Mouse (Mus musculus) induced T-regulatory cell, adult 2 months (primary cell): ENCODE measurements around the gene Sema3d.
A peak's percentile ranks its signal among the peaks of the same experiment; 100 is the strongest.

ENCODE experiments used
- DNase-seq: peaks from one replicate; pipeline ENCODE4 v3.0.0-alpha.2; 2012; ENCODE audit warnings: low read depth

Sema3d gene

DNA sequence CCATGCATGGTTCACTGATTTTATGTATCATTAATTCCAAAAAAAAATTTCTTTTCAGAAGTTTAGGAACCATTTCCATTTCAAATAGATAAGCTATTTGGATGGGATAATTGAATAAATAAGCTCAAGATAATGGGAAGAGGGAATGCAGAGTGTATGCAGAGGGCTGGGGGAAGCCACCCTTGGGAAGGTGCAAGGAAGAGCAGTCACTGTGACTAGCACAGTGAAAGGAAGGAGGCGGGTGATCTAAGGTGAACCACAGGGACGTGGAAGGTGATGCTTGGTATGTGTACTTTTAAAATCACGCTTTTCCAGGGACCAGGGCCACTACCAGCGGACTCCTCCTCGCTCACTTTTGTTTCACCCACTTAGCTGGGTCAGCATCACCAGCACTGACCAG is 115.9 kb downstream of the Sema3d start:
- no peak for DNase-seq

GRCm38 (mm10) chr5:12499791-12500504 is 116.8 kb downstream of the Sema3d start:
- no peak for DNase-seq

GRCm38 (mm10) chr5:12512471-12512870 is 129.3 kb downstream of the Sema3d start:
- no peak for DNase-seq

DNA sequence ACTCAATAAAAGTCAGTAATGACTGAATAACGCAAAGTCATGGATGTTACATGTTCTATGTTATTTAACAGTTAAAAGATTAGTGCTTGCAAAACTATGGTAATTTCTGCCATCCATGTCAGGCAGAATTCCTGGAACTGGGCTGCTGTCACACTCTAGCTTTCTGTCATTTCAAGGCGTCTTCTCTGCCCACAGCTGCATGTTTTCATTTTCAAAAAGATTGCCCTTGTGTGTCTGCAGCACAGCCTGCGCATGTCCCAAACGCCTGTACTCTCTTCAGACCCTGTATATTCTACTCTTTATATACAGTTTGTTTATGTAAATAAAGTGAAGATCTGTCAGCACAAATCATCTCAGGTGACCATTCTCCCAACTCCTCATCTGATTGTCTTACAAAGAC is 132.1 kb downstream of the Sema3d start:
- DNase-seq: no peak

- DNase-seq: no peak
Observed at GRCm38 (mm10) chr5:12525235-12525767, 142.1 kb downstream of the Sema3d start.

DNA sequence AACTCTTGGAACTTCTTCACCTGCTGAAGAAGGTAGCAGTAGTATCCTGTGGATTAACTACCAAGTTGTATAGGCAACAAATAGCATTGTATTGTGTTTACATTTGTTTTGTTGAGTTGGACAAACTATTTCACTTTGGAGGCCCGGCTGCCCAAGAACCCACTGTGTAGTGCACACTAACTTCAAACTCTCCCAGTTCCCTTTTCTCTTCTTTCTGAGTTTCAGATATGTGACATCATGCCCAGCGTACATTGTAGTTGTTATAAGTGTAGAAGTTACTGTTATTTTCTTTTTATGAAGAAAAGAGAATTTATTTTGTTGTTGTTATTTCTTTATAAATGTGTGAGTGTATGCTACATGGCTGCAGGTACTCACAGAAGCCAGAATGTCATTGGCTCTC is 145.4 kb downstream of the Sema3d start:
- no peak for DNase-seq

GRCm38 (mm10) chr5:12529771-12530170 is 146.6 kb downstream of the Sema3d start:
- DNase-seq: no peak

GRCm38 (mm10) chr5:12541268-12541667 is 158.1 kb downstream of the Sema3d start:
- DNase-seq: peak; percentile 6

DNA sequence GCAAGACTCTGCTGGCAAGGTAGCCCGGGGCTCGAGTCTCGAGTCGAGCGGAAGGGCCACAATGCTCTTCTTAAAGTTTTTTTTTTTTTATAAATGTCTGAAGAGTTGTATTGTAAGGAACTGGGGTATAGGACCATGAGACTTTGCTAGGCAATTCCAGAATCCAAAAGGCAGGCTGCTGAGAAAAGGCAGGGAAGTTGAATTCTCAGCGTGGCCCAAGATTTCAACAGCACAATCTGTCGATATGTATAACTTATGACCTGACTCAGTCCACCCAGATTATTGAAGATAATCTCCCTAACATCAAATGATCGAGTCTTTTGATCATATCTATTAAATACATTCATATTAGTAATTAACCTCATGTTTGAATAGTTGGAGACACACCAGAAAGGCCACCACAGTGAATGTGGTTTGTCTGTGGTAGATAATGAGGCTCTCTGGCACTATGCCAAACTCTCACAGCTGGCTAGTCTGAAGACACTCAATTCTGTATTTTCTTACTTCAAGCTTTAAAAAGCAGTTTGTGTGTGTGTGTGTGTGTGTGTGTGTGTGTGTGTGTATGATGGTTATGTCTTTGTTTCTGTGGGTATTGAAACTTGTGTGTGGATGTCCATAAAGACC is 166.0 kb downstream of the Sema3d start:
- no peak for DNase-seq

DNA sequence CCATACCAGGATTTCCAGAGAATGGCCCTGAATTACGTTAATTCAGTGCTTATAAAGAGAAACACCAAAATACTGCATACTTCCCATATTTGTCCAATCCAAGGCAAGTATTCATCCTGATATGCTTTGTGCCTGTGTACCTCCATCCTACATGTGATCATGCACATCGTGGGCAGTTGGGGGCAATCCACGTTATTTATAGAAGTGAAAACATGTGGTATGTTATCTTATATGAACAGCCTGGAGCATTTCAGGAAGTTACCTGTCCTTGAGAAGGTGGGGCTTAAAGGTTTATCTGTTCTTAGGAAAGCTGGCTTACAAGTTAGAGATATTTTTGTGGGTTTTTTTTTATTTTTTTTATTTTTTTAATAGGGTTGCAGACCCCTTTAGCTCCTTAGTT is 172.2 kb downstream of the Sema3d start:
- DNase-seq: no peak

GRCm38 (mm10) chr5:12557889-12558288 is 174.7 kb downstream of the Sema3d start:
- DNase-seq: peak; percentile 26

- DNase-seq: no peak
Observed at GRCm38 (mm10) chr5:12561740-12562139, 178.6 kb downstream of the Sema3d start.

DNA sequence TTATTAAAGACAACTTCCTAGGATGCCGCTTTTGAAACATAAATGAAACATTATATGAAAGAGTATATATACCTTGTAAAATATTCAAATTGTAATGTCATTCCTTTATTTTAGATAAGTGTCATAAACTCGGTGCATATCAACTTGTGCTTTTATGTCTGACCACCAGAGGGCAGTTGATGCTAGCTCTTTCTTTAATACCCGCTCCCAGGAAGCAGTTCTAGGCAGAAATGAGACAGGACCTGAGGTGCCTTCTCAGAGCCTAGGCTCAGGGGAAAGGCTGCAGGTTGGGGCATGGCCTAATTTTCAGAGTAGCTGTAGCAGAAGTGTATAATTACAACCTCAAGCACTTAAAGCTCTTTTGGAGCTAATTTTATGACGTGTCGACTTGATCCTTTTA is 179.0 kb downstream of the Sema3d start:
- DNase-seq: peak; percentile 48

DNA sequence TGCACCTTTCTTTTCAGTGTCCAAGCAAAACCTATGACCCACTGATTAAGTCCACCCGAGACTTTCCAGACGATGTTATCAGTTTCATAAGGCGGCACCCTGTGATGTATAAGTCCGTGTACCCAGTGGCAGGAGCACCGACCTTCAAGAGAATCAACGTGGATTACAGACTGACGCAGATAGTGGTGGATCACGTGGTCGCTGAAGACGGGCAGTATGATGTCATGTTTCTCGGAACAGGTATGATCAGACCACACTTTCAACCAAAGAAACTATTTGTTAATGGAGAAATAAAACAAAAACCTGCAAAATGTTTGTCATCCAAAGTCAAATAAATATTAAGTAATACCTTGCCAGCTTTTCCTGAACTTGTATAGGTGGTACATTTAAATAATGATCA is 179.9 kb downstream of the Sema3d start:
- no peak for DNase-seq

DNA sequence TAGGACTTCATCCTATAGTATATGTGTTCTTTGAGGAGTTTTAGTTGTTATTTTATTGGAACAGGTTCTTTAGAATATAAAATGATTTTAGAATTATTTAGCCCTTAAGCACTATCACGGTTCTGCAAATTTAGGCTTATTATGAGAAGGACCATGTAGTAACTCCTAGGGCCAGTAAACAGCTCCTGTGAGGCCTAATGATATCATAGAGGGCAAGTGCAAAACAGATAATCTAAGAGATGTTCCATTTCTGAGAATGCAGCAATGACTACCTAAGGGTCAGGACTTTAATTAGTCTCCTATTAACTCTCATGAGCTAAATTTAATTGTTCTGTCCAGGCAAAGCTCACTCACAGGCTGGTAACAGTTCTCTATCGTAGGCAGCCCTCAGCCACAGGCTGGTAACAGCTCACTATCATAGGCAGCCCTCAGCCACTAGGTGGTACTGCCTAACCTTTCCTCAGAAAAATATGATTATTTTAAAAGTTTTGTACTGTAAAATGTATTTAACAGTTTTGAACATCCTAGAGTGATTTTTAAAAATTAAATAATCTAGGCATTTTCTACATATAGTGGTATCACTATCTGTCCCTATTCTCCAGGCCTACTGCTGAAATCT is 181.5 kb downstream of the Sema3d start:
- no peak for DNase-seq

DNA sequence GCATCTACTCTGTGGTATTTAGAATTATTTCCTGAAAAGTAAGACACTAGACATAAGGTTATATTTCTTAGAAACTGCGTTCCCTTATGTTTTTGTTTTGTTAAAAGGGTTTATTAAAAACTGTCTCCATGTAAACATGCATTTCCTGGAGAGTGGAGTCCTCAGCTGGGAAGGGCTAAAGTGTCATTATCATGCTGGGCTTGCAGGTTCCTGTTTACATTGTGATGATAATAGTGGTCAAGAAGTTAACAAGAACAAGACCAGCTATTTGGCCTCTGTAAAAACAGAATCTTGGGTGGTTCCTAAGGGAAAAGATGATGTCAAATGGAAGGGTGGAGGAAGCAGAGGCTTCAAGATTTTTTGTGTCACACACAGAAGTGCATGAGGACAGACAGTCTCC is 183.4 kb downstream of the Sema3d start:
- no peak for DNase-seq

DNA sequence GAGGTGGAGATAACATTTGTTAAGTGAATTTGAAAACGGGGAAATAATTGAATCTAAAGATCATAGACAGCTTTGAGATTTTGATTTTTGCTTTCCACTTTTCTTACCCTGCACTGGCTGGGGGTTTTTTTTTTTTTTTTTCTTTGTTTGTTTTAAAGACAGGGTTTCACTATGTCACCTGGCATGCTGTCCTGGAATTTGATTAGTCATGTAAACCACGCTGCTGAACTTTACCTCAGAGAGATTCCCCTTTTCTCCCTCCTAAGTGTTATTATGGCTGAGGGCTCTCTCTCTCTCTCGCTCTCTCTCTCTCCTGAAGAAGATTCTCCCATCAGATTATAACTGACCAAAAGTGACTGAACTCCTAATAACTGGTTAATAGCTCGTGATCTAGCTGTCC is 191.4 kb downstream of the Sema3d start:
- DNase-seq: no peak

DNA sequence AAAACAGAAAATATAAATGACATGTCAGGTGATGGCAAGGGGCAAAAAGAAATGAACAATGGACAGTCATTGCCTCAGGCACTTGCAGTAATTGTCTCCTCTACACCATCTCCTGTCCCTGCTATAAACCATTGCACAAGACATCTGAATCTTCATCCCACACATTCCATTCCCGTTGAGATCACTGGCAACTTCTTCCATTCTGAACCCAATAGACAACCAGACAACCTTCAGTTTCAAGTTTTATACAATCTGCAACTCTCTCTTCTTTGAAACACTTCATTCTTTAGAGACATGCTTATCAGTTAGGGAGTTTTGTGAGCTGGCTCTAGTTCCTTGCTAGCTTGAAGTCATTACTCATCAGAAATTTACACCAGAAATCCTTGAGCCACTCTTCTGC is 192.1 kb downstream of the Sema3d start:
- no peak for DNase-seq

DNA sequence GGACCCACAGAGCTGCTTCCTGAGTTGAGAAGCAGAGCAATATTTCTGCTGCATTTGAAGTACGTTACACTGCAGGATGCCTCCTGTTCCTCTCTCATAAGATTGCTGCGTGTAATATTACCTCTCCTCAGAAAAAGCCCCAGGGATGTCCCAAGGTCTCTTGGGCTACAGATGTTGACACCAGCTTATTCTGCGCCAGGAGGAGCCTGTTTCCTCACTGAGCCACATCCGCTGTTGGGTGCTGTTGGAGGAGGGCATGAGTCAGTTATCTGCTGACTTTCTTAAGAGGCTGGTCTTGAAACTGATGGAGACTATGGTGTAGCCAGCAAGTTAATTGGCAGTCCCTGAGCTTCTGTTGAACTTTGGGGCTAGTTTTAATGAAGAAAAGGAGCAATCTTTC is 196.6 kb downstream of the Sema3d start:
- DNase-seq: no peak

GRCm38 (mm10) chr5:12582540-12582939 is 199.4 kb downstream of the Sema3d start:
- DNase-seq: no peak

DNA sequence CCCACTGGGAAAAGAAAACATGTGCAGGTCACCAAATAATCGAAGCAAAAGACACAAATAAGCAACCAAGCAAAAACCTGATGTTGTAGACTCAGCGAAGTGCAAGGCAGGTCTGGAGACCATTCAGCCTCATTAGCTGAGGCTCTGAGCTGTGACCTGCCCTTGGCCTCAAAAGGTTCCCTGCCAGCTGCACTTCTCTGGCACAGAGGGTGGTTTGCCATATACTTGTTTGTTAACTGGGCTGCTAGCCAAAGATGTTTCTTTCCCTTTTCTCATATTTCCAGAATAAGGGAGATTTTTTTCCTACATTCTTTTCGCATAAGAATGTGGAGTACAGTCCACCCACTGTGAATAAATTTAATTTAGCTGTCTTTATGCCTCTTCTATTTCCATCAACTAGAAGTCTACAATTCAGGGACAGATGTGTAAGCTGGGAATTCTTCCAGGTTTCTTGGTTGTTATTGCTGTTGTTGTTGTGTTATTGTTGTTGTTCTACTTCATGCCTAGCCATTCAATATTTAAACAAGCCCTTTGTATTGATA is 200.2 kb downstream of the Sema3d start:
- DNase-seq: no peak

GRCm38 (mm10) chr5:12584886-12585285 is 201.7 kb downstream of the Sema3d start:
- DNase-seq: no peak
